Mouse (Mus musculus) hindbrain, embryonic 10.5 days (tissue): Measurements from ENCODE around the gene Jak1. TPM values are rescaled to one million over a fixed set of nuclear protein-coding genes. Genes with fewer than 3 reads are reported as not detected.
A peak's percentile ranks its signal among the peaks of the same experiment; 100 is the strongest.

Experiments
- DNase-seq: peaks from one replicate; pipeline ENCODE4 v3.0.0-alpha.2; 2017; ENCODE audit warnings: low spot score
- H3K27ac ChIP-seq: fragments of 300-500 bp; sonication (generic); 2 replicates; pipeline ENCODE4 v1.5.1; 2016; ENCODE audit warnings: mild to moderate bottlenecking, moderate library complexity
- H3K27me3 ChIP-seq: fragments of 300-500 bp; sonication (generic); 2 replicates; pipeline ENCODE4 v1.6.1; 2016; ENCODE audit warnings: mild to moderate bottlenecking; ENCODE audit not compliant: poor library complexity, insufficient read depth, severe bottlenecking
- H3K36me3 ChIP-seq: fragments of 300-500 bp; sonication (generic); 2 replicates; pipeline ENCODE4 v1.6.1; 2016; ENCODE audit warnings: mild to moderate bottlenecking, moderate library complexity
- H3K4me1 ChIP-seq: fragments of 300-500 bp; sonication (generic); replicated peaks from 2 replicates; pipeline ENCODE4 v1.6.1; 2016; ENCODE audit warnings: mild to moderate bottlenecking
- H3K4me3 ChIP-seq: fragments of 300-500 bp; sonication (generic); 2 replicates; pipeline ENCODE4 v1.5.1; 2016; ENCODE audit warnings: mild to moderate bottlenecking, moderate library complexity
- H3K9me3 ChIP-seq: fragments of 300-500 bp; sonication (generic); 2 replicates; pipeline ENCODE4 v1.6.1; 2016; ENCODE audit warnings: mild to moderate bottlenecking, moderate library complexity
- WGBS: fragments of 180-500 bp; shearing (Covaris S2); methylation state at CpG from one replicate; pipeline ENCODE4 v1.1.7; 2016; 5-methylcytosine and 5-hydroxymethylcytosine counted together
- polyA plus RNA-seq: library from polyadenylated mRNA; unstranded; fragments of >200 nt; fragmentation: Nextera tagmentation; extraction: Ambion mirVana; gene quantifications from 2 replicates; pipeline ENCODE4 v1.2.1, GENCODE M21; 2016

Jak1 gene
- polyA plus RNA-seq, 1 experiment from 2014 or later: 43.0 TPM

DNA sequence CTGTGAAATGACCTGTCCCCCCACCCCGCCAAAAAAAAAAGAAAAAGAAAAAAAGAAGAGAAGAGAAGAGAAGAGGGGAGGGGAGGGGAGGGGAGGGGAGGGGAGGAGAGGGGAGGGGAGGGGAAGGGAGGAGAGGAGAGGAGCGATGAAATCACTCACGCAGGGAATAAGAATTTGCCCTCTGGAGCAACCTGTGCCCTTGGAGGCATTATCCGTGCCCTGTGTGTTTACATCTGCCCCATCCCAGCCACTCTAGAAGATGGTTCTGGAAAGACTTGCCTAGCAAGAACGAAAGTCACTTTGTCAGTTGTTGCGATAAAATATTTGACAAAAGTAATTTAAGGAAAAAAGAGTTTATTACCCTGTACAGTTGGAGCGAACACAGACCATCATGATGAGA, 441 bp upstream of the Jak1 start:
- DNase-seq: no peak
- H3K36me3 ChIP-seq: no peaks in the 10 kb centered on the region
- peak overlapping the region; percentile 92 for H3K27ac ChIP-seq
- H3K4me1 ChIP-seq: peaks cover 17% of the 10 kb centered on the region
- peaks cover 24% of the 10 kb centered on the region for H3K27me3 ChIP-seq
- H3K9me3 ChIP-seq: no peaks in the 10 kb centered on the region
- WGBS: 32% methylated on average over 6 of the region's 7 CpGs
- H3K4me3 ChIP-seq: peak overlapping the region; percentile 89

DNA sequence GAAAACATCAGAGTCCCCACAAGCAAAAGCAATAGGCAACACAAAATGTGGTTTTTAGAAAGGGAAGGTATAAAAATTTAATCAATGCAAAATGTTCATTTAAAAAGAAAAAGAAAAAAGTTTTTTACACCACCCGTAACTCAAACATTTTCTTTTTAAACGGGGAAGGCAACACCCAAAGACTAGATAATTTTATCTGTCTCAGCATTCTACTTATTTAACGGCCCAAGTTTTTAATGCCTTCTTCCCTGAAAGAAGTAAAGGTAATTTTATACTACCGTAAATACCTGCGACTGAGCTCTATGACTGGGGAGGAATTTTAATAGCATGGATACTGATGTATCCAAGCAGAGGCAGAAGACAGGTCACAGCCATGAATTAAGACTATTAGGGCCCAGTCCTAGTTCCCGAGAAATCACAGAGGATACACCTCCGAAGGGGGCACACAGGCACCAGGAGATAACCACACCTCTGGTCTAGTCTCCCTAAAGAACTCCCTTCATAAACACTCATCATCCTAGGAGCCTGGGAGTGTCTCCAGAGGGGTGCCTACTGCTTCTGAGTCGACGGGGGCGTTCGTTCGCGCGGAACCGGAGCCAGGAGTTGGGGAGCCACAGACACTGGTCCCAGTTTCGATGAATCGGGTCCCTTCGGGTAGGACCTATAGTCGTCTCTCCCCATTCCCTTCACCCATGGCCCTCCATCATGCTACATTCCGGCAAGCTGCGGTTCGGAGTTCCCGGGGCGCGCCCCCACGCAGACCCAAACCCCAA, 928 bp downstream of the Jak1 start:
- Histone ChIP-seq H3K36me3 (no peaks in the 10 kb centered on the region), H3K4me1 (peaks cover 17% of the 10 kb centered on the region), H3K27ac (peak overlapping the region; percentile 92), H3K4me3 (peak overlapping the region; percentile 89), H3K9me3 (no peaks in the 10 kb centered on the region), H3K27me3 (peaks cover 24% of the 10 kb centered on the region)
- WGBS: 7% methylated on average over 26 of the region's 26 CpGs
- peak; percentile 66 for DNase-seq

DNA sequence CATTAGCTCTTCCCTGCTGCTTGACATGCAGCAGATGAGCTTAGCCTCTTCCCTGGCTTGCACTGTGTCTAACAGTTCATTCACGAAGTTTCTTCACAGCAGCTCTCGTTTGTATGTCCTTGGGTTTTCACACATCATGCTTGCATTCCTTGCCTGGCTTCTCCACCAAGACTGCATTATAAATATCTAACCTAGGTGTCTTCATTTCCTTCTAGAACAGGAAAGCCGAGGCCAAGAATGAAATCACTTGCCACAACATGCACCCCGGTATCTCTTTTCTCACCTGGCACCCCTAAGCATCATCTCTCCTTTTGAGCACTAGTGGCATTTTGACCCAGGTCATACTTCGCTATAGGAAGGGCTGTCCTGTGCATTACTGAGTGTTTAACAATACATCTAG, 3.5 kb downstream of the Jak1 start:
- no peak overlapping the region for H3K4me3 ChIP-seq
- no peaks in the 10 kb centered on the region for H3K9me3 ChIP-seq
- peaks cover 19% of the 10 kb centered on the region for H3K27me3 ChIP-seq
- no peaks in the 10 kb centered on the region for H3K36me3 ChIP-seq
- DNase-seq: no peak
- WGBS: 85% methylated on average over 5 of the region's 5 CpGs
- H3K4me1 ChIP-seq: peaks cover 17% of the 10 kb centered on the region
- H3K27ac ChIP-seq: no peak overlapping the region

DNA sequence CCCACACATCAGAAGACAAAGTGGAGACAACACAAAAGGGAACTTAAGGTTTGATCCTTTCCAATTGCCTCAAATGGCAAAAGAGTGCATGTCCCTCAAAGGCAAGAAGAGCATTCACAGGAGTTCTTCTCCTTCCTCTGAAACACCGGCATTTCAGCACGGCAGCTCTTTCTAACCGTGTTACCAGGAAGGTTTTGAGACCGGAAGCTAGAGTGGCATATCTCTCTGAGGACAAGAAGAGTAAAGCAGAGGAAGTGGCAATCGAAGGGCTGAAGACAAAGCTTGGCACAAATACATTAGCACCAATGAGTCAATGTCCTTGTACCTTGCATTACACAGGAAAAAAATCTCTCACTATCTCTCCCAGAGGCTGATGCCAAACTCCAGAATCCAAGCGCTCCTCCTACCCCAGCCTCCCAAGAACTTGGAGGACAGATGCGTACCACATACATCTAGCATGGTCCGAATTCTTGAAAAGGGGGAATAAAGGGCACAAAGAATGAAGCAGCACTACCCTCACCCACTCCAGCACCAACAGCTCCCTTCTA, 4.3 kb downstream of the Jak1 start:
- no peak overlapping the region for H3K4me3 ChIP-seq
- H3K27ac ChIP-seq: no peak overlapping the region
- no peaks in the 10 kb centered on the region for H3K36me3 ChIP-seq
- peaks cover 18% of the 10 kb centered on the region for H3K27me3 ChIP-seq
- no peak for DNase-seq
- 90% methylated on average over 8 of the region's 8 CpGs for WGBS
- no peaks in the 10 kb centered on the region for H3K9me3 ChIP-seq
- peaks cover 17% of the 10 kb centered on the region for H3K4me1 ChIP-seq

DNA sequence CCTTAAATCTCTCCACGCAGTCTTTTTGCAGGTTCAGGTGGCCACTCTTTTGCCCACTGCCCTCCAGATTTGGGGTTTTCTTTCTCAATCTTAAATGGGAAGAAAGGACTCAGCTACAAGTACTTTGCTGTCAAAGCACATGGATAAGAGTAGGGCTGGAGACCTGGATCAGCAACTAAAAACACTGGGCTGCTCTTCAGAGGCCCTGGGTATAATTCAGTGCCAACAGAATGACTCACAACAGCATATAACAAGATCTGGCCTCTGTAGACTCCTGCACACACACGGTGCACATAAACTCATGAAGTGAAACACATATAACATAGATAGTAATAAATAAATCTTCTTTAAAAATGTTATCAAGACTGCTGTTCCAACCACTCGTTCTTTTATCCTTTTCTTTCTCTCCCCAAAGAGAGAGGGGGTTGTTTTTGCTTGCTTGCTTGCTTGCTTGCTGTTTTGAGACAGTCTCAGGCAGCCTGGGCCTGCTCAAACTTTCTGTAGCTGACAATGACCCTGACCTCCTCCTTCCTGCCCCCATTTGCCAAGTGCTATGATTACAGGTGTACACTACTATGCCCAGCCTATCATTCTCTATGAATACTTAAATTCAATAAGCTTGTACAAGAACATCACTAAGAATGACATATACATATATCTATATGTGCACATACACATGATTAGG, 8.4 kb downstream of the Jak1 start:
- no peaks in the 10 kb centered on the region for H3K27me3 ChIP-seq
- no peak overlapping the region for H3K27ac ChIP-seq
- H3K36me3 ChIP-seq: no peaks in the 10 kb centered on the region
- 89% methylated on average over 3 of the region's 3 CpGs for WGBS
- H3K9me3 ChIP-seq: no peaks in the 10 kb centered on the region
- DNase-seq: no peak
- H3K4me3 ChIP-seq: no peak overlapping the region
- 0 out of 2 replicates have a peak, but pooled peaks cover 3% of the 10 kb centered on the region for H3K4me1 ChIP-seq

DNA sequence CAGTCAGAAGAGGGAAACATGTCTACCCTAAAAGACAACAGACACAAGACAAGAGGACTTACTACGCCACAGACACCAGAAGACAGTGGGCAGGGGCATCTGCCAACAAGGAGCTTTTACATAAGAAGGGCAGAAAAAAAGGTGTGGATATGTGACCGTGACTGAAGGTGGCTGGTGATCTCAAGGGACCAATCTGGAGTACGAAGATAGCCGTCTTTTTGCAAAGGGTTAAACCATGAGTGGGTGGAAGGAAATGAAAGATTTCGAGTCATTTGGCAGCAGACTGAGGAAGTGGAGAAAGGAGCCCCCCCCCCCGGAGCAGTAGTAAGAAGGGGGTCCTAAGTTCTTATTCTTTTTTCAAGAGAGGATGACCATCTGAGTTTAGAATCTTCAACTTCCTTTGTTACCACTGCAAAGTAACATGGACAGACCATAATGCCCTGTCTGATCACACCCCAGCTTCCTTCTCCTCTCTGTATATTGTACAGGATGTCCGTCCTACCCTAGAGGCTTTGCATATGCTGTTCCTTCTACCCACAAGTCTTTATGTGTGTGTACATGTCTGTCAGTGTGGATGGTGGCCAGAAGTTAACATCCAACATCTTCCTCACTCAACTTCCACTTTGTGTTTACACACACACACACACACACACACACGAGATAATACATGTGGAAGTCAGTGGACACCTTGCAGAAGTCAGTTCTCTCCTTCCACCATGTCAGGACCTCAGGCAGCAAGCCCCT, 10.3 kb downstream of the Jak1 start:
- DNase-seq: no peak
- Histone ChIP-seq H3K27ac (no peak overlapping the region), H3K4me3 (no peak overlapping the region), H3K9me3 (no peaks in the 10 kb centered on the region), H3K36me3 (no peaks in the 10 kb centered on the region), H3K4me1 (0 out of 2 replicates have a peak, but pooled peaks cover 3% of the 10 kb centered on the region), H3K27me3 (no peaks in the 10 kb centered on the region)
- WGBS: 85% methylated on average over 8 of the region's 8 CpGs

DNA sequence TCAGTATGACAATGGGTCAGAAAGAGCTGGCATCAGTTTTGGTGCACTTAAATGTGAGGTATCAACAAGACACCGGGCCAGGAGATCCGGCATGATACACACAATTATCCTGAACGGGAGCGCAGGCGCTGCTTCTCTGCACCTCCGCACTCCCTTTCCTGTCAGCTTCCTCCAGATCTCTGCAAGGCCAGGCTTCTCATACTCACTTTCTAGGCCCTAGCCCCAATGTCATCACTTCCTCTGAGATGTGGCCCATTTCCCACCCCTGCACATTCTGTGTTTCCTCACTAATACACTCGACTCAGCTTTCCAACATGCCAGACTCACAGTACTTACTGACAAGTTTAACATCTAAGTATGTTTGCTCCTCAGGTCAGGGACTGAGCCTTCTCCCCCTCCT, 11.1 kb downstream of the Jak1 start:
- DNase-seq: no peak
- H3K36me3 ChIP-seq: no peaks in the 10 kb centered on the region
- H3K4me3 ChIP-seq: no peak overlapping the region
- H3K4me1 ChIP-seq: 0 out of 2 replicates have a peak, but pooled peaks cover 3% of the 10 kb centered on the region
- no peak overlapping the region for H3K27ac ChIP-seq
- WGBS: 91% methylated on average over 7 of the region's 7 CpGs
- H3K9me3 ChIP-seq: no peaks in the 10 kb centered on the region
- no peaks in the 10 kb centered on the region for H3K27me3 ChIP-seq

DNA sequence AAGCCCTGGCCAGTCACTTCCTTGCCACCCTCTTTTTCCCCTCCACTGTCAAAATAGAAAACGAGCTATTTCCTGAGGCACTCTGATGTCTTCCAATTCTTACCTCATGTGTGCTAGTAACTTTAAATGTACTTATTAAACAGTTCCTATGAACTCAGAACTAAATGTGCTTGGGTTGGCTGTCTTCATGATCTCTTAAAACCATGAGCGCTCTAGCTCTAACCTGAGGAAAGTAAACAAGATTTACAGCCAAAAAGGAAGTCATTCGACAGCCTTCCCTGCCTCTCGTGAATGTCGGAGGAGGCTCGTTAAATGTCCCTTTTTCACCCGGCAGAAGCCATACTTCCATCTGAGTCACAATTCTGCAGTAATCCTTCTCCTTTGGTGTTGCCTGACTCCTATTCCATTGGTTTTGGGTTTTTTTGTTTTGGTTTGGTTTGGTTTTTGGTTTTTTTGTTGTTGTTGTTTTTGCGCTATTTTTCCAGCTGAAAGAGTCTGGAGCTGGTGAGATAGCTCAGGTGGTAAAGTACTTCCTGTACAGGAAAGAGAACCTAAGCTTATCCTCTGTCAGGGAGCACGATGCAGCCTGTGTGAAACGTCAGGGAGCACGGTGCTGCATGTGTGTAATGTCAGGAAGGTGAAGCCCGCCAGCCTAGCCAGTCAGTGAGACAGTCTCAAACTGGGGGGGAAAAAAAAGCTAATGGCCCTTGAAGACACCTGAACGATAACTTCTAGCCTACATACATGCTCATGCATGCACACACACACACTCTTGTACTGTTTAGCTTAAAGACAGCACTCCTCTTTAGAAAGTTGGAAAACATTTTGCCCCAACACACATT, 12.1 kb downstream of the Jak1 start:
- H3K4me1 ChIP-seq: 0 out of 2 replicates have a peak, but pooled peaks cover 3% of the 10 kb centered on the region
- no peak overlapping the region for H3K4me3 ChIP-seq
- no peaks in the 10 kb centered on the region for H3K9me3 ChIP-seq
- WGBS: 89% methylated on average over 13 of the region's 13 CpGs
- no peaks in the 10 kb centered on the region for H3K36me3 ChIP-seq
- H3K27ac ChIP-seq: no peak overlapping the region
- no peaks in the 10 kb centered on the region for H3K27me3 ChIP-seq
- DNase-seq: no peak

DNA sequence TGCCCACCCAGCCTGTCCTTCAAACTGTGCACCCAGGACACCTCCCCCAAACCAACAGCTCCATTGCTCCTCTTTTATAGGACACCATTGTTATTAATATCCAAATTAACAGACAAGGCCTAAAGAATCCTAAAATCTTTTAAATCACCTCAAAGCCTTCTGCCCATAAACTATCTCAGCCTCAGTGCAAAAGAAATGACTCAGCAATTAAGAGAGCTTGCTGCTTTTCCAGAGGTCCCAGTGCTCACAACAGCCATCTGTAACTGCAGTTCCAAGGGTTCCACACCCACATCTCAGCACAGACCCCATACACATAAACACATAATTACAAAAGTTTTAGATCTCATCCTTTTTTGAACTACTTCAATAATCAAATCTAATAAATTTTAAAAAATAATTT, 13.1 kb downstream of the Jak1 start:
- Histone ChIP-seq H3K27me3 (no peaks in the 10 kb centered on the region), H3K4me1 (0 out of 2 replicates have a peak, but pooled peaks cover 3% of the 10 kb centered on the region), H3K27ac (no peak overlapping the region), H3K4me3 (no peak overlapping the region), H3K9me3 (no peaks in the 10 kb centered on the region), H3K36me3 (no peaks in the 10 kb centered on the region)
- DNase-seq: no peak

DNA sequence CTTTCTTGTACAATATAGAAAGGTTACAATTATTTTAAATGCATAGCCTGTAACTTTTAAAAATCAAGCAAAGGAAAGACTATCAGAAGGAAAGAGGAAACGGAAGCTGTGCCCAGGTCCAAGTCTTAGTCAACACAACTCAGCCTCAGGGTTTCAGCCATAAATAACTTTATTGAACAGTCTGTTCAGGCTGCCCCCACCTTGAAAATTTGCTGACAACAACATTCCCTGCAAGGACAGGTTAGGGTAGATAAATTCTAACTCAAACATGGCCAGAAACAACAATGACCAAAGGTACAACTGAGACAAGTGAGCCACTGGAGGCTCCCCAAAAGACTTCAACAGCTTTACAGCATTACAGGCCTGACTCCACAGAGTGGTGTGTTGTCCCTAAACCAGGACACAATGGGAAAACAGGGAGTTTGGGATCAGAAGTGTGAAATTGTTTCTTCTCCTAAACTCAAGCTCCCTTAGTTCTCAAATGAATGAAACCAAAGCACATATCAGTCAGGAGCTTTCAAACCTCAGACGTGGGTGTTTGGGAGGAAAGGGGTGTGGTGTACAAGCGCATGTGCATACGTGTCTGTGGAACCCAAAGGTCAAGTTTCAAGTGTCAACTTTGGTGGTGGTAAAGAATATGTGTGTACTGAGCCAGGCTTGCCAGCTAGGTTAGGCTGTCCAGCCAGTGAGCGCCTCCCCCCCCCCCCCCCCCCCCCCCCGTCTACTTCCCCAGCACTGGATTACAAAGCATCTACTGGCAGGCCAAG, 14.9 kb downstream of the Jak1 start:
- Histone ChIP-seq H3K27me3 (no peaks in the 10 kb centered on the region), H3K36me3 (no peaks in the 10 kb centered on the region), H3K4me1 (0 out of 2 replicates have a peak, but pooled peaks cover 3% of the 10 kb centered on the region), H3K27ac (no peak overlapping the region), H3K4me3 (no peak overlapping the region), H3K9me3 (no peaks in the 10 kb centered on the region)
- 71% methylated on average over 4 of the region's 6 CpGs for WGBS
- DNase-seq: no peak

DNA sequence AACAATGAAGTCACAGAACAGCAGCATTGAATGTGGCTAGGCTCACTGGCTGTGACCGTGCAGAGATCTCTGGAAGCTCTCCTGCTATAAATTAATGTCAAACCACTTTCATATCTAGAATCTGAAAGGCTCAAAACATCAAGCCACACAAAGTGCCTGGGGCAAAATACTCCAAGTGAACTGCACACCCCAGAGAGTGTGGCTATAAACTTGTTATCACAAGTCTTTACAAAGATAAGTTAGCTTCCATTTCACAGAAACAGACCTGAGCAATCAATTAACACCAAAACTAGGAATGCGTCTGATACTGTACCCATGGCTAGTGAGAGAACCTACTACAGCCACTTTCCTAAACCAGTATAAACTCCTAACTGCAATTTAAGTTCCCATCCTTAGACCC, 17.7 kb downstream of the Jak1 start:
- 86% methylated on average over 2 of the region's 2 CpGs for WGBS
- no peak for DNase-seq
- no peaks in the 10 kb centered on the region for H3K27me3 ChIP-seq

More for the DNA sequence above, 17.7 kb downstream of the Jak1 start:
- Histone ChIP-seq H3K36me3 (no peaks in the 10 kb centered on the region), H3K4me1 (no peaks in the 10 kb centered on the region), H3K4me3 (no peak overlapping the region), H3K27ac (no peak overlapping the region), H3K9me3 (no peaks in the 10 kb centered on the region)
